Mouse (Mus musculus): ENCODE results near the gene Btbd2. TPM values are rescaled to one million over a fixed set of nuclear protein-coding genes. Genes with fewer than 3 reads are reported as not detected.
A peak's percentile ranks its signal among the peaks of the same experiment; 100 is the strongest.

Gene Btbd2
- 45.4 and 64.8 TPM in 2 replicates for polyA plus RNA-seq (2015; fragmentation: Nextera tagmentation; extraction: Ambion mirVana)

DNA sequence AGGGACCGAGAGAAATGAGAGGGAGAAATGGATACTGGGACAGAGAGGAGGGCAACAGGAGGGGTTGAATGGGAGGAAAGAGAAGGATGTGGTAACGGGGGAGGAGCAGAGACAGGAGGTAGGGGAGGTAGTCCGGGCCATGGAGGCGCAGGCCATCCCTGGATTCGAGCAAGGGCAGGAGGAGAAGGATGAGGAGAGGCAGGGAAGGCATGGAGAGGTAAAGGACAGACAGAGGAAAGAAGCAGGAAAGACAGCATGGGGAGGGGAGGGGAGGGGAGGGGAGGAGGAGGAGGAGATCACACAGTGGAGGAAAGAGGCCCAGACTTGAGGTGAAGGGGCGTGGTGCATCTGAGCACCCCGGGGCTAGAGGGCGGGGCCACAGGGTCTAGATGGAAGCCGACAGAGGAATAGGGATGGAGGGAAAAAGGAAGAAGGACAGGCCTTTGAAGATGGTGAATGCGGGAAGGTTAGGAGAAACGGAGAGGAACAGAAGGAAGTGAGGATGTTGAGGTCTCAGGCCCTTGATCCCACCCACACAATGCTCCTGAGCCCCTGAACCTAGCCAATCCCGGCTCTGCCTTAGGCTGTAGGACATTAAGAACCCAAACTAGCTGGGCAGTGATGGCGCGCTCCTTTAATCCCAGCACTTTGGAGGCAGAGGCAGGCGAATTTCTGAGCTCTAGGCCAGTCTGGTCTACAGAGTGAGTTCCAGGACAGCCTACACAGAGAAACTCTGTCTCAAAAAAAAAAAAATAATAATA lies at the start of gene Btbd2:
Gene Btbd2 (minus strand): TSS at position 209 of the 761 bp plus-strand sequence.
- Histone ChIP-seq H3K36me3 (no peaks in the 10 kb centered on the region), H3K4me3 (peak within 1 kb of the TSS; percentile 82), H3K27ac (peak within 1 kb of the TSS; percentile 80), H3K27me3 (no peaks in the 10 kb centered on the region), H3K4me2 (peak within 1 kb of the TSS; percentile 89), H3K4me1 (replicated peaks) (peaks cover 27% of the 10 kb centered on the region), H3K9me3 (replicated peaks) (no peaks in the 10 kb centered on the region), H3K9ac (peak within 1 kb of the TSS; percentile 88)
- ATAC-seq (replicated peaks; ENCODE audit: insufficient number of reproducible peaks, insufficient read depth, low FRiP score, low read depth), result no peak
- WGBS, result 23% methylated on average over 15 of the region's 15 CpGs

GRCm38 (mm10) chr10:80705479-80705878 lies 48.6 kb upstream of the Btbd2 start:
- H3K36me3 ChIP-seq, result peaks cover 39% of the 10 kb centered on the region
- no peaks in the 10 kb centered on the region for H3K27me3 ChIP-seq
- H3K4me1 ChIP-seq (replicated peaks), result peaks cover 25% of the 10 kb centered on the region
- H3K27ac ChIP-seq, result no peak overlapping the region
- WGBS, result 57% methylated on average over 3 of the region's 3 CpGs
- no peak overlapping the region for H3K4me3 ChIP-seq
- H3K9me3 ChIP-seq (replicated peaks), result no peaks in the 10 kb centered on the region
- no peak for ATAC-seq (replicated peaks; ENCODE audit: insufficient number of reproducible peaks, insufficient read depth, low FRiP score, low read depth)
- H3K9ac ChIP-seq, result no peak overlapping the region
- H3K4me2 ChIP-seq, result no peak overlapping the region

DNA sequence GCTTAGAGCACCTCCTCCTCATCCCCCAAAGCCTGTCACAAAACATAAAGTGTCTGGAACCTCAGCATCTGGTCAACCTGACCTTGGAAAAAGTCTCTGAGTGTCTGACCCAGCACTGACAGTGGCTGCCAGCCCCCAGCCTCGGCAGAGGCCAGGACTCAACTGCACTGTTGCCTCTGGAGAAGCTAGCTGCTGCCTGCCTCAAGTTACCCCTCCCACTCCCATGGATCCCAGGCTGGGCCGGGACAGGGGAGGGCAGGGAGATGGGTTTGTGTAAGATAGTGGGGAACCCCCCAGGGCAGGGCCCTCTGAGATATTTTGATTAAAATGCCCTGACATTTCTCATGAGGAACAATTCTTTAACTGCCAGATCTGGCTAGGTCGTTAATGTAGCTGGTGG lies 48.2 kb upstream of the Btbd2 start:
- H3K4me2 ChIP-seq, result no peak overlapping the region
- H3K4me1 ChIP-seq (replicated peaks), result peaks cover 30% of the 10 kb centered on the region
- peaks cover 35% of the 10 kb centered on the region for H3K36me3 ChIP-seq
- no peaks in the 10 kb centered on the region for H3K27me3 ChIP-seq
- WGBS, result 50% methylated on average over 3 of the region's 3 CpGs
- H3K9me3 ChIP-seq (replicated peaks), result no peaks in the 10 kb centered on the region
- H3K9ac ChIP-seq, result no peak overlapping the region
- H3K27ac ChIP-seq, result no peak overlapping the region
- ATAC-seq (replicated peaks; ENCODE audit: insufficient number of reproducible peaks, insufficient read depth, low FRiP score, low read depth), result no peak
- H3K4me3 ChIP-seq, result no peak overlapping the region

- ATAC-seq (replicated peaks; ENCODE audit: insufficient number of reproducible peaks, insufficient read depth, low FRiP score, low read depth), result no peak
- Histone ChIP-seq H3K4me2 (no peak overlapping the region), H3K4me3 (no peak overlapping the region), H3K36me3 (peaks cover 28% of the 10 kb centered on the region), H3K9me3 (replicated peaks) (no peaks in the 10 kb centered on the region), H3K27me3 (no peaks in the 10 kb centered on the region), H3K9ac (no peak overlapping the region), H3K27ac (no peak overlapping the region), H3K4me1 (replicated peaks) (peaks cover 33% of the 10 kb centered on the region)
- WGBS, result 77% methylated on average over 5 of the region's 5 CpGs
Measured at GRCm38 (mm10) chr10:80704418-80704817, 47.5 kb upstream of the Btbd2 start.

DNA sequence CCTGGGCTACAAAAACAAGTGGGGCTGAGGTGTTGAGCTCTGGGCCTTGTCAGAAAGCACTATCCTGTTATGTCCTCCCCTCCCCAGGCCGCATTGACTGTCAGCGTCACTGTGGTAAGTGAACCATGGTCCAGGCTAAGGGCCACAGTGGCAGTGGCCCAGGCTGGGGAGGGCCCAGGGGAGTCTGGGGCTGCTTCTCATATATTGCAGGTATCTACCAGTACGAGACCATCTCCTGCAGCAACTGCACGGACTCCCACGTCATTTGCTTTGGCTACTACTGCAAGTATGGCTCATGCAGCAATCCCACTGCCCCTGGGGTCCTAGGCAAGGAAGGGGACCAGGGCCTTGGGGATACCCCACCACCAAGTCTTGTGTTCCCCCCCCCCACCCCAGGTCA lies 46.8 kb upstream of the Btbd2 start:
- H3K4me3 ChIP-seq, result no peak overlapping the region
- 74% methylated on average over 5 of the region's 5 CpGs for WGBS
- H3K27ac ChIP-seq, result no peak overlapping the region
- 0 out of 2 replicates have a peak overlapping the region, but pooled peaks have one; percentile 69 for H3K9ac ChIP-seq
- H3K27me3 ChIP-seq, result no peaks in the 10 kb centered on the region
- H3K36me3 ChIP-seq, result peaks cover 21% of the 10 kb centered on the region
- ATAC-seq (replicated peaks; ENCODE audit: insufficient number of reproducible peaks, insufficient read depth, low FRiP score, low read depth), result no peak
- peak overlapping the region; percentile 92 for H3K4me2 ChIP-seq
- H3K4me1 ChIP-seq (replicated peaks), result peaks cover 33% of the 10 kb centered on the region
- H3K9me3 ChIP-seq (replicated peaks), result no peaks in the 10 kb centered on the region

DNA sequence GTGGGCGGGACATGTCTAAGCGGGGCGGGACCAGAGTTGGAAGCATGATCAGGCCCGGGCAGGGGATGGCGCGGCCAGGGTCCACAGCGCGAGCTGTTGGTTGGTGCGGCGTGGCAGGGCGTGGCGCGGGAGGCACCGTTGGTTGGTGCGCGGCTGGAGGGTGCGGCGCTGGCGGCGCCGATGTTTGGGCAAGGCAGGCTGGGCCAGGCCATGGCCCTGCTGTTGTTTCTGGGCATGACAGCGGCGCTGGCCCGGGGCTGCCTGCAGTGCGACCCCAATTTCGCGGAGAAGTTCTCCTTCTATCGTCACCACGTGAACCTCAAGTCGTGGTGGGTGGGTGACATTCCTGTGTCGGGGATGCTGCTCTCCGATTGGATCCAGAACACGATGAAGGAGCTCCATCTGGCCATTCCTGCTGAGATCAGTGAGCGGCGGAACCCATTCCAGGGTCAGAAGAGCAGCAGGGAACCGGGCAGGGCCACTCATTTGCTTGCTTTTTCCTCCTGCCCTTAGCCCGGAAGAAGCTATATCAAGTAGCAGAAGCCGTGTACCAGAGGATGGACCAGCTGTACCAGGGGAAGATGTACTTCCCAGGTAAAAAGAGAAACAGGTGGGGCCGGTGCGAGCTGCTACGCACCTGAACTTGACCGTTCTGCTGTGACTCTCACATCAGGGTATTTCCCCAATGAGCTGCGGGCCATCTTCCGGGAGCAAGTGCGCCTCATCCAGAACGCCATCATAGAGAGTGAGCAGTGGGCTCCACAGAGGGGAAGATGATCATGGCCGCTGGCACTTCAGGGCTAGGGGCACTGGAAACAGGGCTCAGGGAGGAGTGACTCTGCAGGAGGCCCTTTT lies 45.9 kb upstream of the Btbd2 start:
- Histone ChIP-seq H3K9me3 (replicated peaks) (no peaks in the 10 kb centered on the region), H3K36me3 (peaks cover 12% of the 10 kb centered on the region), H3K4me2 (peak overlapping the region; percentile 92), H3K4me3 (peak overlapping the region; percentile 73), H3K27me3 (no peaks in the 10 kb centered on the region), H3K27ac (peak overlapping the region; percentile 81), H3K4me1 (replicated peaks) (peaks cover 39% of the 10 kb centered on the region), H3K9ac (peak overlapping the region; percentile 69)
- ATAC-seq (replicated peaks; ENCODE audit: insufficient number of reproducible peaks, insufficient read depth, low FRiP score, low read depth), result peak; percentile 78
- 2% methylated on average over 47 of the region's 47 CpGs for WGBS

DNA sequence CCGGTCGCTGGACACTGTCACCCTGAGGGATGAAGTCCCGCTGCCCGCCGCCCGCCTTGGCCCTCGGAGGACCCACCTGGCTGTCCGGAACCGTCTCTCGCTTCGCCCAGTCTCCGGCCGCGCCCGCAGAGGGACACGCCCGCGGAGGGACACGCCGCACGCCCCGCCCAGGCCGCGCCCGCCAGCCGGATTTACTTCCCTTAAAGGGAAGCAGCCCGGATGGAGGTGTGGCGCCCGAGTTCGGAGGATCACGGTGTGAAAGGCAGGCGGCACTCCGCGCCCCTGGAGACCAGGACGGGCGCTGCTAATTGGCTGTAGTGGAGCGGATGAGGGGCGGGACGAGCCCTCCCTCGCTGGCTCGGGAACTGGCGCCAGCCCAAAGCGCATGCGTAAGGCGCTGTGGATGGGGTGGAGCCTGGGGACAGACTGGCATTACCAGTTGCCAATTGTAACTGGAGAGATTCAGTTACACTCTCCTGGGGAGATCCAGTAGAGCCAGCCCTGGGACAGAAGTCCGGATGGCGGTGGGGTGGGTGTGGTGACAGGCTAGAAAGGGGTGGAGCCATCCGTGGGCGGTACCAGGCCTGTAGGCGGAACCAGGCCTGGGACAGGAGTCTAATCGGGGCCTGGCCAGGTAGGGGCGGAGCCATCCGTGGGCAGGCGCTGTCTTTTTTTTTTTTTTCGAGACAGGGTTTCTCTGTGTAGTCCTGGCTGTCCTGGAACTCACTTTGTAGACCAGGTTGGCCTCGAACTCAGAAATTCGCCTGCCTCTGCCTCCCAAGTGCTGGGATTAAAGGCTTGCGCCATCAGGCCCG lies 45.1 kb upstream of the Btbd2 start, which contains the start of the genes Mob3a and Izumo4:
Gene Mob3a (minus strand): TSS at position 257 of the 815 bp plus-strand sequence.
Gene Izumo4 (plus strand): TSS at position 464 of the 815 bp plus-strand sequence.
- WGBS, result under 1% methylated on average over 59 of the region's 59 CpGs
- Histone ChIP-seq H3K27me3 (no peaks in the 10 kb centered on the region), H3K9ac (peak within 1 kb of the TSS; percentile 77), H3K27ac (peak within 1 kb of the TSS; percentile 84), H3K4me3 (peak within 1 kb of the TSS; percentile 73), H3K36me3 (peaks cover 3% of the 10 kb centered on the region; the same call in 1 of the 2 replicates), H3K9me3 (replicated peaks) (no peaks in the 10 kb centered on the region), H3K4me1 (replicated peaks) (peaks cover 41% of the 10 kb centered on the region), H3K4me2 (peak within 1 kb of the TSS; percentile 92)
- ATAC-seq (replicated peaks; ENCODE audit: insufficient number of reproducible peaks, insufficient read depth, low FRiP score, low read depth), result peak; percentile 97

DNA sequence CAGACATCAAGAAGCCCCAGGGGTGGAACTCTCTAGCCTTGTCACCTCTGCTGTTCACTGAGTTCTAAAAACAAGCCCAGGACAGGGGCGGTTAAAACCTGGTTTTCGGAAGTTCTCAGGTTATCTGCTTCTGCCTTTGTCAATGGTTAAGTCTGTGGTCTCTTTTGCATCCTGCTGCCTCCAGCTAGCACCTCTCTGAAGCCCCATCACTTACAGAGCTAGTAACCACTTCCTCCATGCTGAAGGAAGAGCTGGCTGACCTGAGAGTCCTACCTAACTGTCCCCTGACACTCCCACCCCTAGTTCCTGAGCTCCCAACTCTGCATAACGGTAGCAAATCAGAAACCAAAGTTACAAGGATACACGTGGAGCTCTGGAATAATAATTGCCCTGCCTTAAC lies 43.9 kb upstream of the Btbd2 start:
- WGBS, result 34% methylated on average over 4 of the region's 4 CpGs

GRCm38 (mm10) chr10:80700038-80700504 lies 43.2 kb upstream of the Btbd2 start:
- WGBS, result 82% methylated on average over 7 of the region's 7 CpGs
- peak overlapping the region; percentile 73; the same call in 1 of the 2 replicates for H3K4me3 ChIP-seq
- no peaks in the 10 kb centered on the region for H3K27me3 ChIP-seq
- H3K9me3 ChIP-seq (replicated peaks), result no peaks in the 10 kb centered on the region
- ATAC-seq (replicated peaks; ENCODE audit: insufficient number of reproducible peaks, insufficient read depth, low FRiP score, low read depth), result no peak
- H3K36me3 ChIP-seq, result no peaks in the 10 kb centered on the region
- H3K9ac ChIP-seq, result no peak overlapping the region
- H3K4me2 ChIP-seq, result peak overlapping the region; percentile 92
- peaks cover 55% of the 10 kb centered on the region for H3K4me1 ChIP-seq (replicated peaks)
- H3K27ac ChIP-seq, result no peak overlapping the region

More for the DNA sequence above, 43.9 kb upstream of the Btbd2 start:
- Histone ChIP-seq H3K36me3 (no peaks in the 10 kb centered on the region), H3K4me2 (peak overlapping the region; percentile 92), H3K4me1 (replicated peaks) (peaks cover 49% of the 10 kb centered on the region), H3K4me3 (peak overlapping the region; percentile 73), H3K27ac (peak overlapping the region; percentile 84), H3K27me3 (no peaks in the 10 kb centered on the region), H3K9me3 (replicated peaks) (no peaks in the 10 kb centered on the region), H3K9ac (peak overlapping the region; percentile 77)
- ATAC-seq (replicated peaks; ENCODE audit: insufficient number of reproducible peaks, insufficient read depth, low FRiP score, low read depth), result no peak

DNA sequence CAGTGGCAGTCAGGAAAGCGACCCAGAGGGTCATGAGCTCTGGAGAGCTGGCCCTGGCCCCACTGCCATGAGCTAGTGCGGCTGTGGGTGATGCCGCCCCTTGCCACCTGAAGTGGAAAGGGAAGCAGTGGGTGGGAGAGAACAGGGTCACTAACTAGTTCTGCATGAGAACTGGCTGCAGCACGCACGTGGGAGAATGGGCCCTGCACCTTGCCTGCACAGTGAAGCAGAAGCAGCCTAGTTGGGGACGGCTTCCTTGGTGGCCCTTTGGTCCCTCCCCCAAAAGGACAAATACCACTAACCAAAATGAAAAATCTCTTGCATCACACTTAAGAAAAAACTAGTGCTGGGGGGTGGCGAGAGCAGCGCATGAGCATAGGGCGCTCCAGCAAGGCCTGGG lies 41.7 kb upstream of the Btbd2 start:
- H3K27me3 ChIP-seq, result no peaks in the 10 kb centered on the region
- WGBS, result 92% methylated on average over 9 of the region's 9 CpGs
- H3K36me3 ChIP-seq, result no peaks in the 10 kb centered on the region
- no peak for ATAC-seq (replicated peaks; ENCODE audit: insufficient number of reproducible peaks, insufficient read depth, low FRiP score, low read depth)
- H3K27ac ChIP-seq, result no peak overlapping the region
- no peak overlapping the region for H3K4me3 ChIP-seq
- no peak overlapping the region for H3K9ac ChIP-seq
- H3K9me3 ChIP-seq (replicated peaks), result no peaks in the 10 kb centered on the region
- H3K4me2 ChIP-seq, result no peak overlapping the region
- H3K4me1 ChIP-seq (replicated peaks), result peaks cover 57% of the 10 kb centered on the region
